Mouse (Mus musculus) midbrain, embryonic 11.5 days (tissue): ENCODE measurements around the gene A930018P22Rik. TPM values are rescaled to one million over a fixed set of nuclear protein-coding genes. Genes with fewer than 3 reads are reported as not detected.

Experiments
- ATAC-seq: fragments of 200-750 bp; cut with Nextera tagmentation; 2 replicates; pipeline ENCODE4 v1.8.0; 2017; ENCODE audit warnings: moderate TSS enrichment, moderate library complexity; ENCODE audit not compliant: low FRiP score
- DNase-seq: peaks from one replicate; pipeline ENCODE4 v3.0.0; 2015; ENCODE audit warnings: low spot score; ENCODE audit errors: missing footprints
- H3K27ac ChIP-seq: fragments of 300-500 bp; sonication (generic); 2 replicates; pipeline ENCODE4 v1.5.1; 2014; ENCODE audit warnings: low read depth, low read length
- H3K27me3 ChIP-seq: fragments of 300-500 bp; sonication (generic); 2 replicates; pipeline ENCODE4 v1.6.1; 2014; ENCODE audit warnings: mild to moderate bottlenecking, low read length, moderate library complexity, mixed read lengths; ENCODE audit not compliant: control insufficient read depth, insufficient read depth
- H3K36me3 ChIP-seq: fragments of 300-500 bp; sonication (generic); 2 replicates; pipeline ENCODE4 v1.6.1; 2014; ENCODE audit warnings: mild to moderate bottlenecking, low read length, moderate library complexity, mixed read lengths; ENCODE audit not compliant: control insufficient read depth, insufficient read depth
- H3K4me1 ChIP-seq: fragments of 300-500 bp; sonication (generic); 2 replicates; pipeline ENCODE4 v1.6.1; 2014; ENCODE audit warnings: low read length; ENCODE audit not compliant: control insufficient read depth, insufficient read depth
- H3K4me2 ChIP-seq: fragments of 300-500 bp; sonication (generic); 2 replicates; pipeline ENCODE4 v1.6.1; 2014; ENCODE audit warnings: mild to moderate bottlenecking, moderate library complexity
- H3K4me3 ChIP-seq: fragments of 300-500 bp; sonication (generic); 2 replicates; pipeline ENCODE4 v1.5.1; 2014; ENCODE audit warnings: low read depth, low read length
- H3K9ac ChIP-seq: fragments of 300-500 bp; sonication (generic); 2 replicates; pipeline ENCODE4 v1.6.1; 2014; ENCODE audit warnings: low read length
- H3K9me3 ChIP-seq: fragments of 300-500 bp; sonication (generic); 2 replicates; pipeline ENCODE4 v1.6.1; 2016; ENCODE audit warnings: low read length; ENCODE audit not compliant: control insufficient read depth
- WGBS: fragments of 180-500 bp; shearing (Covaris S2); extraction: QIAGEN DNeasy Blood & Tissue Kit; methylation state at CpG from one replicate; pipeline ENCODE4 v1.1.7; 2014; 5-methylcytosine and 5-hydroxymethylcytosine counted together
- polyA plus RNA-seq: library from polyadenylated mRNA; unstranded; fragments of >200 nt; fragmentation: Nextera tagmentation; extraction: Ambion mirVana; gene quantifications from 2 replicates; pipeline ENCODE4 v1.2.1, GENCODE M21; 2014

A930018P22Rik gene
- polyA plus RNA-seq, 1 experiment from 2014 or later = 0.16 TPM

DNA sequence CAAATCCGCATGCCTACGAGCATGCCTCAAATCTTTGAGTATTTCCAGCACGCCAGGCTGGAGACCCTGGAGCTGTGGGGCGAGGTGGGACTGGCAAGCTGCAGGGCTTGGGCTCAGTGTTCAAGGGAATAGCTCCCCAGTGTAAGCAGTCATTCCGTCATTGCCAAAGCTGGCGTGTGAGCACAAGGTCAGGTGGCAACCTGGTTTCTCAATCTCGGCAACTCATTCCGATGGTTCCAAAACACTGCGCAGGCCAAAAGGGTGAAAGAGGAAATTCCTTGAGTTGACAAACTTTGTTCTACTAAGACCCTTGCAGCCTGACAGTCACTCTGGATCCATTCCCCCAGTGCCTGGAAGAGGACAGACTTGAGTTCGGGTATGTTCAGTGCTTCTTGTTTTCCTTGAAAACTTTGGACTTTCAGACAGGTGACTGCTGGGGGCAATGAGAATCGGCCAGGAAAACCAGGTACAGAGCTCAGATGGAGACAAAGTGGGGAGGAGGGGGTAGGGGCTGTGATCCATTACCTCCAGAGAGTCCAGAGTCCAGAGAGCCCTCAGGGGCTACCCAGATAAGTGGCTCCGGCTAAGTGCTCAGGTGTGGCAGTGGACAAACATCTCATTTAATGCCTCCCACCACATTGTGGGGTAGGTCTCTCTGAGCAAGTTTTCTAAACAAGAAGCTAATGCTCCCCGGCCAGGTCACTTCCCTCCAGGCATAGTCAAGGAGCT, 6.4 kb downstream of the A930018P22Rik start:
- Histone ChIP-seq H3K4me1 (no peaks in the 10 kb centered on the region), H3K9me3 (no peaks in the 10 kb centered on the region), H3K36me3 (no peaks in the 10 kb centered on the region), H3K4me3 (no peak overlapping the region), H3K27me3 (no peaks in the 10 kb centered on the region), H3K4me2 (no peak overlapping the region), H3K27ac (no peak overlapping the region), H3K9ac (no peak overlapping the region)
- ATAC-seq (no peak), DNase-seq (no peak)
- 88% methylated on average over 13 of the region's 13 CpGs for WGBS

DNA sequence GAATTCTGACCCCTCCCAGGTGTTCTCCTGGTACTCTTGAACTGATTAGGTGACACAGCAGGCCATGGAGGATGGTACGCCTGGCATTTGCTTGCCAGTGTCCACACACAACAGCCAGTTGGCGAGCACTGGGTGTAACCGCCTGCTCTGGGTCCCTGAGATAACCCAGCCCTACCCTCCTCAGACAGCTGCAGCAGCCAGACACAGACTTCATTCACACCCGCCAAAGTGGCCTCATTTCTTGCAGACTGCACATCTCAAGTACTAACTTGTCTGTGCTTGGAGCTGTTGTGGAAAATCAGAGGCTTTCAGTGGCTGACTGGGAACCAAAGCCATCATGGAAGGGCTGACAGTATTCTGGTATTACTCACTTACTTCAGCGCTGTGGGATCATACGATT, 7.6 kb downstream of the A930018P22Rik start:
- Histone ChIP-seq H3K4me3 (no peak overlapping the region), H3K27me3 (no peaks in the 10 kb centered on the region), H3K4me2 (no peak overlapping the region), H3K9me3 (no peaks in the 10 kb centered on the region), H3K4me1 (no peaks in the 10 kb centered on the region), H3K27ac (no peak overlapping the region), H3K9ac (no peak overlapping the region), H3K36me3 (no peaks in the 10 kb centered on the region)
- ATAC-seq = no peak
- DNase-seq = peak; percentile 33
- WGBS = 81% methylated on average over 6 of the region's 6 CpGs

DNA sequence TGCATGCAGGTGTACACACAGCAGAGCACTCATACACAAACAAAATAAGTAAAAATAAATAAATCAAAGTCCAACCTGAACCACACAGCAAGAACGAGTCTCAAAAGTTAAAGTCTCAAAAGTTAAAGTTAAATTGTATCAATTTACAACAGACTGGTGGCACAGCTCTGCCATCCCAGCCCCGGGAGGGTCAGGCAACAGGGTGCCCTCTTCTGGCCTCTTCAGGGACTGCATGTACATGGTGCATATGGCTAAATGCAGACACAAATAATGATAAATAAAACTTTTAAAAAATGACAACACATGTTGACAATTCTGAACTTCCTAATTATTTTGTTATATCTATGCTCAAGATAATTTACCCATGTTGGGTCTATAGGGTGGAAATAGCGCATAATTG, 8.4 kb downstream of the A930018P22Rik start:
- Histone ChIP-seq H3K4me2 (no peak overlapping the region), H3K27ac (no peak overlapping the region), H3K9me3 (no peaks in the 10 kb centered on the region), H3K4me3 (no peak overlapping the region), H3K9ac (no peak overlapping the region), H3K36me3 (no peaks in the 10 kb centered on the region), H3K4me1 (no peaks in the 10 kb centered on the region), H3K27me3 (no peaks in the 10 kb centered on the region)
- 62% methylated on average over 3 of the region's 3 CpGs for WGBS
- ATAC-seq (no peak), DNase-seq (peak; percentile 87)

DNA sequence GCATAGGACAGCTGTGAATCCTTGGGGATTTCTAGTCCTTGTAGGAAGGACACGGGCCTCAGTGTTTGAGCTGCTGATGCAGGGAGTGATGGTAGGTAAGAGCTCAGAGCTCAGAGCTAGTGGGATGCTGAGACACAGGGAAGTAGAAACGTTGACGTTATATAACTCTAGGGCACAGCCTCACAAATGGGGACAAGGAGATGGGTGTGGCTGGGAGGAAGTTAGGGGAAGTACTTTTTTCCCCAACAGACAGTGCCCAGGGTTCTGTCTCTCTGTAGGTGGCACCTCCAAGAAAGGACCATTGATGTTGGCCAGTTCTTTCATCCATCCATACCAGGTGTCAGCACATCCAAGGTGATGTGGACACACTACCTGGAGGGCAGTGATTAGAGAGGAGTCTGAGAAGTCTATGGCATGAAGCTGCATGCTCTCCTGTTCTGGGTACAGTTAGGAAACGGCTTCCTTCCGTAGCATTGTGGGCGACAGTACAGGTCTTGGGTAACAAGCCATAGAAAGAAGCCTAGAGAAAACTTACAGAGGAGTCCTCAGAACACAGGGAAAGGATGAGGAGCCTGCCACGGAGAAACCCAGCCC, 9.8 kb downstream of the A930018P22Rik start:
- no peak for ATAC-seq
- 77% methylated on average over 7 of the region's 7 CpGs for WGBS
- H3K9ac ChIP-seq = no peak overlapping the region

DNA sequence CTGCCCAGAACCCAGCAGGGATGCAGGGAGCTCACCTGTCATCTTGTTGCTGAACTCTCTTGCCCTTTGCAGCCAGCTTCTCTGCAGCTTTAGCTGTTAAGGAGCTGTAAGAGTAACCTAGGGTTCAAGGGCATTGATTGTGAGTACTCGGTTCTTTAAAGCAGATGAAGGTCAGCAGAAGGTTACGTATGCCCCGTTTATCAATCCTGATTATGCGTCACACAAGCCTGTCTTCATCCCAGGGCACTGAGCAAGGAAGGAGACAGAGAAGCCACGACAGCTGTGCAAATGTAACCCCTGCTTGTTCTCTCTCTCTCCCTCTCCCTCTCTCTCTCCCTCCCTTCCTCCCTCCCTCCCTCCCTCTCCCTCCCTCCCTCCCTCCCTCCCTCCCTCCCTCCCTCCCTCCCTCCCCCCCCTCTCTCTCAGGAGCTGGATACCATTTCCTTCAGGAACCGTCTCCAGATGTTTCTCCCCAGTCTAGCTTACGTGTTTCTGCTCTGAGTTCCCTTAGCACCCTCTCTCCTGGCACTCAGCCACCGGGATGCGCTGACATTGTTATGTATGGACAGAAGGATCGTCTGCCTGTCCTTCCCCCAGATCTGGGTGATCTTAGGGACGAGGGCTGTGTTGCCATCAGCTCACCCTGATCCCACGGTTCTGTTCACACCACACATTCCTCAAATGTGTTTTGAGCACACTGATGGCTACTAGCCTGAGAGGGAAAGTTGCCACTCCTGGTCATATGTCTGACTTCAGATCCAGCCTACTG, 10.7 kb downstream of the A930018P22Rik start:
- no peak overlapping the region for H3K4me3 ChIP-seq
- no peaks in the 10 kb centered on the region for H3K4me1 ChIP-seq
- WGBS = 47% methylated on average over 11 of the region's 12 CpGs
- H3K4me2 ChIP-seq = no peak overlapping the region
- H3K27me3 ChIP-seq = no peaks in the 10 kb centered on the region
- H3K9me3 ChIP-seq = no peaks in the 10 kb centered on the region
- H3K36me3 ChIP-seq = no peaks in the 10 kb centered on the region
- DNase-seq = peak; percentile 44
- no peak overlapping the region for H3K27ac ChIP-seq
- no peak for ATAC-seq
- H3K9ac ChIP-seq = no peak overlapping the region

More for the DNA sequence above, 9.8 kb downstream of the A930018P22Rik start:
- H3K4me1 ChIP-seq = no peaks in the 10 kb centered on the region
- no peak overlapping the region for H3K4me3 ChIP-seq
- no peak overlapping the region for H3K4me2 ChIP-seq
- DNase-seq = peak; percentile 26
- H3K36me3 ChIP-seq = no peaks in the 10 kb centered on the region
- H3K9me3 ChIP-seq = no peaks in the 10 kb centered on the region
- no peak overlapping the region for H3K27ac ChIP-seq
- H3K27me3 ChIP-seq = no peaks in the 10 kb centered on the region

DNA sequence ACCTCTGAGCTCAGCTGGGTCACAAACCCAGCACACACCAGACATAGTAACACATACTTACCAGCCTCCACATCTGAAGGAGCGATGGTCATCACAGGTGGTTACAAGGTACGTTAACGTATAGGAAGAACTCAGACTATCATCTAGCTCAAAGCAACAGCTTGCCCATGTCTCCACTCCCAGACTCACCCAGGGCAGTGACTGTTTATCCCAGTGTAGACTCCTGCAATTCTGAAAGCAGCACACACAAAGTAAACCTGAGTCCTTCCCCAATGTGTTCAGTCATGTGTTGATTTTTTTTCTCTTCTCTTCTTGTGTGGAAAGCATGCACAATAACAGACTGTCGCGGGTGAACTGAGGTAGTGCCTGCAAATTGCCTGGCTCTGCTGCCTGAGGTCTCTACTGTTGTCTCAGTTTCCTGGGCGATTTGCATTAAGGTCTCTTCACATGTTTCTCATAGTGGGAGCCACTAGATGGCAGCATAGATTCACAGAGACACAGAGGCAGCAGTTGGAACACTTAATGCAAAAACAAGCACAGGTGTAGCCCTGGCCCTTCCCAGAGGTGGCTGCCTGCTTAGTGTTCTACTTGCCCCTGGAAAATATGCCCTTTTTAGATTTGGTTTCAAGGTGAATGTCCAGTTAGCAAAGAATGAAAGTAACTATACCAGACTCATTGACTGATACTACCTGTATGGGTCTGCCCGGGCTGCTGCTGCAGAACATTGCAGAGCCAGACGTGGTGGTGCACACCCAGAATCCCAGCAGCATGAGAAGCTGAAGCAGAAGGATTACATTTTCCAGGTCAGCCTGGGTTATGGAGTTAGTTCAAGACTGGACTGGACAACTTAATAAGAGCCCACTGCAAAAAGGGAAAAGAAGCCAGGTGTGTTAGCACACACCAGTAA, 11.8 kb downstream of the A930018P22Rik start:
- Histone ChIP-seq H3K9me3 (no peaks in the 10 kb centered on the region), H3K4me3 (no peak overlapping the region), H3K4me1 (no peaks in the 10 kb centered on the region), H3K9ac (no peak overlapping the region), H3K36me3 (no peaks in the 10 kb centered on the region), H3K27me3 (no peaks in the 10 kb centered on the region), H3K4me2 (no peak overlapping the region), H3K27ac (no peak overlapping the region)
- 54% methylated on average over 8 of the region's 8 CpGs for WGBS
- ATAC-seq (peak; percentile 59; the same call in 1 of the 2 replicates), DNase-seq (peak; percentile 91)

DNA sequence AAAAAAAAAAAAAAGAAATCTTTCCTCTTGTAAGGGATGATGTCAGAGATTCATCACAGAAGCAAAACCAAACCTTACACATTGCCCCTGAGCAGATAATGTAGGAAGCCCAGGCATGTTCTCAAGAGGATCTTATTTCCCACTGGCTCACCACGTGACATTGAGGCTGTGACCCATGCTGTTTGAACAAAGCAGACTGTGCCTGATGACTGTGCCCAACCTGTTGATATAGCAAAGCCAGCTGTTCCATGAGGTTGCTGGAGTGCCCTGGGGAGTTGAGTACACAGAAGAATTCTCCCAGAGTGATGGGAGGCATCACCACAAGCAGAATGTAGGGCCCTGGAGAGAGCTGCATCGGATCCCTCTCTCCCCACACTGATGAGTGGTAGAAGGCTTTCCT, 13.4 kb downstream of the A930018P22Rik start:
- 64% methylated on average over 2 of the region's 2 CpGs for WGBS
- Histone ChIP-seq H3K4me1 (no peaks in the 10 kb centered on the region), H3K27me3 (no peaks in the 10 kb centered on the region), H3K4me3 (no peak overlapping the region), H3K4me2 (no peak overlapping the region), H3K9ac (no peak overlapping the region), H3K27ac (no peak overlapping the region), H3K36me3 (no peaks in the 10 kb centered on the region), H3K9me3 (no peaks in the 10 kb centered on the region)
- no peak for ATAC-seq
- DNase-seq = no peak

DNA sequence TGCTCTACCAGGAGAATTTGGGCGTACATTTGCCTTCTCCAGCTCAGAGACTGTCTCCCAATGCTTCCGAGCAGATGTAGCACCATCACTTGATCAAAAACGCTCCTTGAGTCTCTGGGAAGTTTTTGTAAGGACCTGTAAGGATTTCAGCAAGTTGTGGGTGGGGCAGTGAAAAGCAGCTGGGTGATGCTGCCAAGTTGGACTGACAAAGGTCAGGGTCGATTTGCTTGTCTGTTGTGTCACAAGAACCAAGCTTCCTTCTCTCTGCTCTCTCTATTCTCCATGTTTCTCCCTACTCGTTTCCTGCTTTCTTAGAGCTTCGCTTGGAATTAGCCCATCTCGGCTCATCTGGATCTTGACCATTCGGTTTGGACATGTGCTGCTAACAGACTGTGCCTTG, 19.6 kb downstream of the A930018P22Rik start:
- Histone ChIP-seq H3K9ac (no peak overlapping the region), H3K36me3 (no peaks in the 10 kb centered on the region), H3K4me3 (no peak overlapping the region), H3K27ac (no peak overlapping the region), H3K4me2 (no peak overlapping the region), H3K9me3 (no peaks in the 10 kb centered on the region), H3K4me1 (no peaks in the 10 kb centered on the region), H3K27me3 (no peaks in the 10 kb centered on the region)
- ATAC-seq = no peak
- peak; percentile 72 for DNase-seq
- 89% methylated on average over 8 of the region's 8 CpGs for WGBS
